Mouse (Mus musculus) stomach, postnatal 0 days (tissue): ENCODE results near the gene Pla2g2f.

Experiments used
- CTCF ChIP-seq: IDR thresholded peaks from 2 replicates; pipeline ENCODE4 v1.5.1; 2016; ENCODE audit warnings: antibody characterized with exemption, low read depth, mild to moderate bottlenecking, moderate library complexity
- EP300 ChIP-seq: optimal IDR thresholded peaks from 2 replicates; pipeline ENCODE3; 2016; ENCODE audit warnings: antibody characterized with exemption

DNA sequence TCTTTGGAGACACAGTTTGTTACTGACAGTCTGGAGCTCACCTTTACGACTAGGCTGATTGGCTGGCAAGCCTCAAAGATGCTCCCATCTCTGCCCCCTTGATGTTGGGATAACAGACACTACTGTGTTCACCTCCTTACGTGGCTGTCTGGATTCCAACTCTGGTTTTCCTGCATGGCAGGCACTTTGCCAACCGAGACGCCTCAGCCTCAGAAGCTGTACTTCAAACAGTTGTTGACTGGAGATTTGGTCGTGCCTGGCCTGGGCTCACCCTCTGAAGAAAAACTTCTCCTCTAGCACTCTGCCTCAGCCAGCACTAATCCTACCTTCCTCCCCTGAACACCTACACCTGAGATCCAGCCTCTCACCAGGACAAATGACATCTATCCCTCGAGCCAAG lies 34.0 kb upstream of the Pla2g2f start:
- no peak for TF ChIP-seq EP300
- no peak for TF ChIP-seq CTCF
